ENCODE assay signal across 8 mouse cellular contexts in genomic region chr4:140906076-140906826, GRCm38 (mm10). TPM values are rescaled to one million over a fixed set of nuclear protein-coding genes. Genes with fewer than 3 reads are reported as not detected.
A peak's percentile ranks its signal among the peaks of the same experiment; 100 is the strongest.
DNase-seq lines count a peak whose midpoint lies in the region; ATAC-seq and TF ChIP-seq lines count a peak whose summit lies in the region.

Padi2 (plus strand) TSS chr4:140906344.

- peak; percentile 83 for ATAC-seq in forebrain, embryonic 12.5 days (ENCODE audit: low FRiP score)
- peak; percentile 60; the same call in 1 of the 2 replicates for ATAC-seq in heart, embryonic 16.5 days (replicated peaks; ENCODE audit: extremely low read depth, insufficient read depth, low FRiP score)
- peak; percentile 61; the same call in 1 of the 2 replicates for ATAC-seq in liver, embryonic 14.5 days (ENCODE audit: insufficient read depth)

- peaks cover 75% of the 10 kb centered on the region for H3K27me3 ChIP-seq in forebrain, embryonic 12.5 days
- H3K27me3 ChIP-seq in heart, embryonic 16.5 days (ENCODE audit: control insufficient read depth, insufficient read depth, low read length) = peaks cover 18% of the 10 kb centered on the region; the same call in 1 of the 2 replicates
- H3K27me3 ChIP-seq in liver, embryonic 14.5 days (ENCODE audit: control insufficient read depth, insufficient read depth, low read length) = no peaks in the 10 kb centered on the region; the same call in 1 of the 2 replicates
- no peaks in the 10 kb centered on the region for H3K27me3 ChIP-seq in splenic B cell, adult 2 months (ENCODE audit: control insufficient read depth, insufficient read depth, low read length, poor library complexity, severe bottlenecking)

- 3% methylated on average over 37 of the region's 37 CpGs for WGBS in forebrain, embryonic 12.5 days
- 3% methylated on average over 37 of the region's 37 CpGs for WGBS in heart, embryonic 16.5 days
- 3% methylated on average over 37 of the region's 37 CpGs for WGBS in liver, embryonic 14.5 days (ENCODE audit: insufficient replicate concordance)

- no peaks in the 10 kb centered on the region for H3K36me3 ChIP-seq in forebrain, embryonic 12.5 days (replicated peaks)
- no peaks in the 10 kb centered on the region for H3K36me3 ChIP-seq in heart, embryonic 16.5 days (ENCODE audit: control insufficient read depth, insufficient read depth)
- H3K36me3 ChIP-seq in liver, embryonic 14.5 days (replicated peaks; ENCODE audit: control insufficient read depth, insufficient read depth, low read depth) = no peaks in the 10 kb centered on the region
- H3K36me3 ChIP-seq in splenic B cell, adult 2 months (ENCODE audit: control insufficient read depth, insufficient read depth, low read length, poor library complexity, severe bottlenecking) = no peaks in the 10 kb centered on the region

- peak within 1 kb of the TSS; percentile 76 for H3K4me2 ChIP-seq in forebrain, embryonic 12.5 days
- peak within 1 kb of the TSS; percentile 71 for H3K4me2 ChIP-seq in heart, embryonic 16.5 days (ENCODE audit: low read depth, low read length)
- H3K4me2 ChIP-seq in liver, embryonic 14.5 days (ENCODE audit: low read depth) = peak within 1 kb of the TSS; percentile 67

- no peaks in the 10 kb centered on the region for H3K4me1 ChIP-seq in brown adipose tissue, adult 24 weeks (ENCODE audit: control insufficient read depth, insufficient read depth, insufficient read length, low read length)
- peaks cover 22% of the 10 kb centered on the region for H3K4me1 ChIP-seq in forebrain, embryonic 12.5 days
- H3K4me1 ChIP-seq in heart, embryonic 16.5 days (ENCODE audit: control insufficient read depth, insufficient read depth, low read length) = peaks cover 6% of the 10 kb centered on the region
- H3K4me1 ChIP-seq in liver, embryonic 14.5 days (replicated peaks; ENCODE audit: control insufficient read depth in 2 of 2, insufficient read depth in 2 of 2, low read length in 1 of 2) = peaks cover 0 to 4% of the 10 kb centered on the region in 2 experiments; a peak in 1 of 4 replicates

- no peak for TF ChIP-seq CTCF in liver, embryonic 14.5 days (IDR thresholded peaks at IDR 0.05; ENCODE audit: low read depth)

- no peak for TF ChIP-seq EP300 in liver, embryonic 14.5 days (IDR thresholded peaks at IDR 0.05; ENCODE audit: low read depth)

- no peaks in the 10 kb centered on the region for H3K9me3 ChIP-seq in forebrain, embryonic 12.5 days
- H3K9me3 ChIP-seq in heart, embryonic 16.5 days (replicated peaks; ENCODE audit: control insufficient read depth, low read length) = no peaks in the 10 kb centered on the region
- no peaks in the 10 kb centered on the region for H3K9me3 ChIP-seq in liver, embryonic 14.5 days (ENCODE audit: control insufficient read depth, low read length)

- peak within 1 kb of the TSS; percentile 50 for H3K9ac ChIP-seq in forebrain, embryonic 12.5 days
- peak within 1 kb of the TSS; percentile 62 for H3K9ac ChIP-seq in heart, embryonic 16.5 days (ENCODE audit: low read length)
- H3K9ac ChIP-seq in liver, embryonic 14.5 days (replicated peaks) = 0 out of 2 replicates have a peak within 1 kb of the TSS, but pooled peaks have one; percentile 6

- no peak within 1 kb of the TSS; the same call in 1 of the 2 replicates for H3K27ac ChIP-seq in brown adipose tissue, adult 24 weeks (replicated peaks; ENCODE audit: low read depth, low read length)
- H3K27ac ChIP-seq in forebrain, embryonic 12.5 days = no peak within 1 kb of the TSS
- H3K27ac ChIP-seq in heart, embryonic 16.5 days (ENCODE audit: low read length) = no peak within 1 kb of the TSS
- no peak within 1 kb of the TSS for H3K27ac ChIP-seq in liver, embryonic 14.5 days

- peak; percentile 92 for DNase-seq in CD4-positive, CD25-positive, alpha-beta regulatory T cell, adult 2 months (ENCODE audit: low read depth, low spot score)
- DNase-seq in kidney, postnatal 25 days = peak; percentile 80 to 88
- DNase-seq in liver, embryonic 14.5 days (ENCODE audit: low read depth in 3 of 3, low spot score in 3 of 3) = peak; percentile 56 to 70 (median 68)
- peak; percentile 78 to 86 for DNase-seq in natural killer cell, adult 2 months (ENCODE audit: low spot score in 2 of 2)
- peak; percentile 92 for DNase-seq in splenic B cell, adult 2 months (ENCODE audit: low read depth, low spot score)

- peak within 1 kb of the TSS; percentile 33 for H3K4me3 ChIP-seq in brown adipose tissue, adult 24 weeks (ENCODE audit: insufficient read depth, low read depth, low read length)
- H3K4me3 ChIP-seq in forebrain, embryonic 12.5 days (replicated peaks) = peak within 1 kb of the TSS; percentile 37
- H3K4me3 ChIP-seq in heart, embryonic 16.5 days (ENCODE audit: low read length) = peak within 1 kb of the TSS; percentile 50
- H3K4me3 ChIP-seq in liver, embryonic 14.5 days (ENCODE audit: insufficient read depth in 1 of 2, low read depth in 2 of 2, low read length in 2 of 2) = peak within 1 kb of the TSS; percentile 39 to 53

RNA-seq across cellular contexts. Expression of gene Padi2, which starts in this region (rescaled TPM):
- 1.6 and 2.5 TPM in 2 replicates for polyA plus RNA-seq in brown adipose tissue, adult 24 weeks (2012; ENCODE audit: insufficient read depth, insufficient read length, missing spikeins)
- 0.45 and 0.74 TPM in 2 replicates for polyA plus RNA-seq in forebrain, embryonic 12.5 days (2016; fragmentation: Nextera tagmentation; extraction: Ambion mirVana)
- polyA plus RNA-seq in heart, embryonic 16.5 days (2015; fragmentation: Nextera tagmentation; extraction: Ambion mirVana) = 2.1 and 2.6 TPM in 2 replicates
- 0.87 and 1.0 TPM in 2 replicates for polyA plus RNA-seq in liver, embryonic 14.5 days (2012; rRNA removed)
- polyA plus RNA-seq in liver, embryonic 14.5 days (2014; fragmentation: Nextera tagmentation; extraction: Ambion mirVana) = 1.7 and 1.8 TPM in 2 replicates

Comparison
In these comparisons a context has a peak if more than half of its experiments do, and no peak if none do; other contexts are left out.
1. Peak in ATAC-seq, H3K4me3 ChIP-seq, H3K9ac ChIP-seq and H3K4me2 ChIP-seq in forebrain, embryonic 12.5 days; RNA of the gene not detected or under 1 TPM.
2. H3K9ac ChIP-seq: peak in every context shown above with its lines; median percentile 62 in heart, embryonic 16.5 days; 50 in forebrain, embryonic 12.5 days; 6 in liver, embryonic 14.5 days.